Mouse (Mus musculus): ENCODE measurements around the gene Cytip.

DNA sequence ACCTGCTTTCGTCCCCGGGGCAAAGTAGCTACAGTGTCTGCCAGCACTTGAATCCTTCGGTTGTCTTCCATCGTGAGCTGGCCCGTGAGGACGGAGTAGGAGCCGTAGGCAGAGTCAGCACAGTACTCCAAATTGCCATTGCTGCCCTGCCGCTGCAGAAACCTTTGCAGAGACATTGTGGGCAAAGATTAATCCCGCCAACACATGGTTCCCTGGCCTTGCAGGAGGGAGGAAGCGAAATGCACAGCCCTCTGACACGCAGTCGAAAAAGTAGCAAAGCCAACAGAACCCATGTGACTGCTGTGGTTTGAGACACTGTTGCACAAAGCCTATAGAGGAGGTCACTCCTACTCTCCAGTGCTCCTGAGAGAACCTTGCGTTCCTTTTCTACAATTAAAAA lies 35.5 kb downstream of the Cytip start:
- no peak for TF ChIP-seq CTCF (IDR thresholded peaks at IDR 0.05; ENCODE audit: borderline replicate concordance, insufficient read depth, low read length)
- no peak for TF ChIP-seq POLR2A (IDR thresholded peaks at IDR 0.05; ENCODE audit: low read depth, low read length)

Data from embryonic fibroblast, embryonic 13.5 days (primary cell).